Mouse (Mus musculus) embryonic facial prominence, embryonic 12.5 days (tissue): Measurements from ENCODE around the gene Egfr. TPM values are rescaled to one million over a fixed set of nuclear protein-coding genes. Genes with fewer than 3 reads are reported as not detected.

Experiments
- ATAC-seq: fragments of 200-750 bp; cut with Nextera tagmentation; 2 replicates; pipeline ENCODE4 v1.8.0; 2017; ENCODE audit not compliant: insufficient number of reproducible peaks, insufficient read depth, low FRiP score, low TSS enrichment
- H3K27ac ChIP-seq: fragments of 300-500 bp; sonication (generic); 2 replicates; pipeline ENCODE4 v1.5.1; 2016; ENCODE audit warnings: mild to moderate bottlenecking
- H3K27me3 ChIP-seq: fragments of 300-500 bp; sonication (generic); 2 replicates; pipeline ENCODE4 v1.6.1; 2016; ENCODE audit warnings: mild to moderate bottlenecking, moderate library complexity
- H3K36me3 ChIP-seq: fragments of 300-500 bp; sonication (generic); 2 replicates; pipeline ENCODE4 v1.6.1; 2016; ENCODE audit warnings: mild to moderate bottlenecking
- H3K4me1 ChIP-seq: fragments of 300-500 bp; sonication (generic); 2 replicates; pipeline ENCODE4 v1.6.1; 2016
- H3K4me2 ChIP-seq: fragments of 300-500 bp; sonication (generic); replicated peaks from 2 replicates; pipeline ENCODE4 v1.6.1; 2016; ENCODE audit warnings: mild to moderate bottlenecking, moderate library complexity
- H3K4me3 ChIP-seq: fragments of 300-500 bp; sonication (generic); 2 replicates; pipeline ENCODE4 v1.5.1; 2016; ENCODE audit warnings: mild to moderate bottlenecking
- H3K9ac ChIP-seq: fragments of 300-500 bp; sonication (generic); 2 replicates; pipeline ENCODE4 v1.6.1; 2016; ENCODE audit warnings: mild to moderate bottlenecking, moderate library complexity
- H3K9me3 ChIP-seq: fragments of 300-500 bp; sonication (generic); 2 replicates; pipeline ENCODE4 v1.6.1; 2016; ENCODE audit warnings: mild to moderate bottlenecking, moderate library complexity
- WGBS: fragments of 180-500 bp; shearing (Covaris S2); methylation state at CpG from one replicate; pipeline ENCODE4 v1.1.7; 2016; 5-methylcytosine and 5-hydroxymethylcytosine counted together
- polyA plus RNA-seq: library from polyadenylated mRNA; unstranded; fragments of >200 nt; fragmentation: Nextera tagmentation; extraction: Ambion mirVana; gene quantifications from 2 replicates; pipeline ENCODE4 v1.2.1, GENCODE M21; 2016

Egfr gene
- polyA plus RNA-seq, 1 experiment from 2014 or later = 16.5 TPM

GRCm38 (mm10) chr11:16810086-16810485 lies 58.1 kb downstream of the Egfr start:
- Histone ChIP-seq H3K9ac (no peak overlapping the region), H3K4me3 (no peak overlapping the region), H3K36me3 (no peaks in the 10 kb centered on the region), H3K27me3 (no peaks in the 10 kb centered on the region), H3K4me1 (peaks cover 35% of the 10 kb centered on the region), H3K9me3 (no peaks in the 10 kb centered on the region), H3K4me2 (no peak overlapping the region), H3K27ac (no peak overlapping the region)
- WGBS = 72% methylated on average over 3 of the region's 3 CpGs
- ATAC-seq = no peak

GRCm38 (mm10) chr11:16813298-16813697 lies 61.3 kb downstream of the Egfr start:
- Histone ChIP-seq H3K4me3 (no peak overlapping the region), H3K4me2 (no peak overlapping the region), H3K9me3 (no peaks in the 10 kb centered on the region), H3K9ac (no peak overlapping the region), H3K27ac (no peak overlapping the region), H3K4me1 (peaks cover 35% of the 10 kb centered on the region), H3K27me3 (no peaks in the 10 kb centered on the region), H3K36me3 (no peaks in the 10 kb centered on the region)
- no peak for ATAC-seq

- no peaks in the 10 kb centered on the region for H3K27me3 ChIP-seq
- no peaks in the 10 kb centered on the region for H3K36me3 ChIP-seq
- H3K4me3 ChIP-seq = no peak overlapping the region
- peaks cover 17% of the 10 kb centered on the region for H3K4me1 ChIP-seq
- 89% methylated on average over 9 of the region's 9 CpGs for WGBS
- no peak overlapping the region for H3K27ac ChIP-seq
- no peaks in the 10 kb centered on the region for H3K9me3 ChIP-seq
- H3K9ac ChIP-seq = no peak overlapping the region
- H3K4me2 ChIP-seq = no peak overlapping the region
- ATAC-seq = no peak
Observed at GRCm38 (mm10) chr11:16816414-16816813, 64.4 kb downstream of the Egfr start.

- no peak overlapping the region for H3K4me3 ChIP-seq
- no peak overlapping the region for H3K9ac ChIP-seq
- H3K27me3 ChIP-seq = no peaks in the 10 kb centered on the region
- no peak overlapping the region for H3K27ac ChIP-seq
- 82% methylated on average over 6 of the region's 6 CpGs for WGBS
- H3K9me3 ChIP-seq = no peaks in the 10 kb centered on the region
- H3K36me3 ChIP-seq = no peaks in the 10 kb centered on the region
- H3K4me1 ChIP-seq = peaks cover 17% of the 10 kb centered on the region
- no peak for ATAC-seq
- H3K4me2 ChIP-seq = no peak overlapping the region
Observed at GRCm38 (mm10) chr11:16817336-16818034, 65.5 kb downstream of the Egfr start.

- 100% methylated on average over 1 of the region's 1 CpGs for WGBS
Observed at GRCm38 (mm10) chr11:16819424-16819823, 67.4 kb downstream of the Egfr start.

GRCm38 (mm10) chr11:16820138-16820537 lies 68.1 kb downstream of the Egfr start:
- no peak overlapping the region for H3K27ac ChIP-seq
- no peaks in the 10 kb centered on the region for H3K36me3 ChIP-seq
- H3K4me1 ChIP-seq = peaks cover 5% of the 10 kb centered on the region; the same call in 1 of the 2 replicates
- ATAC-seq = no peak
- no peak overlapping the region for H3K4me3 ChIP-seq
- no peaks in the 10 kb centered on the region for H3K27me3 ChIP-seq
- no peaks in the 10 kb centered on the region for H3K9me3 ChIP-seq
- no peak overlapping the region for H3K9ac ChIP-seq
- 73% methylated on average over 6 of the region's 6 CpGs for WGBS
- H3K4me2 ChIP-seq = no peak overlapping the region

More at GRCm38 (mm10) chr11:16819424-16819823, 67.4 kb downstream of the Egfr start:
- H3K4me2 ChIP-seq = no peak overlapping the region
- no peaks in the 10 kb centered on the region for H3K9me3 ChIP-seq
- no peak overlapping the region for H3K27ac ChIP-seq
- no peaks in the 10 kb centered on the region for H3K27me3 ChIP-seq
- no peak overlapping the region for H3K9ac ChIP-seq
- no peak for ATAC-seq
- H3K4me3 ChIP-seq = no peak overlapping the region
- peaks cover 8% of the 10 kb centered on the region for H3K4me1 ChIP-seq
- no peaks in the 10 kb centered on the region for H3K36me3 ChIP-seq

- no peak overlapping the region for H3K4me2 ChIP-seq
- no peaks in the 10 kb centered on the region for H3K36me3 ChIP-seq
- no peak overlapping the region for H3K9ac ChIP-seq
- H3K9me3 ChIP-seq = no peaks in the 10 kb centered on the region
- WGBS = 88% methylated on average over 6 of the region's 6 CpGs
- H3K4me1 ChIP-seq = peaks cover 5% of the 10 kb centered on the region; the same call in 1 of the 2 replicates
- ATAC-seq = no peak
- no peak overlapping the region for H3K27ac ChIP-seq
- H3K27me3 ChIP-seq = no peaks in the 10 kb centered on the region
- no peak overlapping the region for H3K4me3 ChIP-seq
Observed at GRCm38 (mm10) chr11:16821668-16822254, 69.8 kb downstream of the Egfr start.

GRCm38 (mm10) chr11:16823830-16824545 lies 72.0 kb downstream of the Egfr start:
- no peak for ATAC-seq
- Histone ChIP-seq H3K27ac (no peak overlapping the region), H3K4me1 (peaks cover 5% of the 10 kb centered on the region; the same call in 1 of the 2 replicates), H3K27me3 (no peaks in the 10 kb centered on the region), H3K9me3 (no peaks in the 10 kb centered on the region), H3K9ac (no peak overlapping the region), H3K36me3 (no peaks in the 10 kb centered on the region), H3K4me3 (no peak overlapping the region), H3K4me2 (no peak overlapping the region)
- WGBS = 79% methylated on average over 4 of the region's 4 CpGs

- WGBS = 80% methylated on average over 3 of the region's 3 CpGs
- Histone ChIP-seq H3K9me3 (no peaks in the 10 kb centered on the region), H3K4me2 (no peak overlapping the region), H3K36me3 (no peaks in the 10 kb centered on the region), H3K4me1 (peaks cover 5% of the 10 kb centered on the region; the same call in 1 of the 2 replicates), H3K4me3 (no peak overlapping the region), H3K27ac (no peak overlapping the region), H3K9ac (no peak overlapping the region), H3K27me3 (no peaks in the 10 kb centered on the region)
- no peak for ATAC-seq
Observed at GRCm38 (mm10) chr11:16829468-16829867, 77.5 kb downstream of the Egfr start.

GRCm38 (mm10) chr11:16830531-16831227 lies 78.7 kb downstream of the Egfr start:
- WGBS = 59% methylated on average over 8 of the region's 8 CpGs
- H3K4me2 ChIP-seq = no peak overlapping the region
- H3K9ac ChIP-seq = no peak overlapping the region
- H3K4me3 ChIP-seq = no peak overlapping the region
- no peaks in the 10 kb centered on the region for H3K27me3 ChIP-seq
- H3K4me1 ChIP-seq = peaks cover 5% of the 10 kb centered on the region; the same call in 1 of the 2 replicates
- no peak overlapping the region for H3K27ac ChIP-seq
- no peak for ATAC-seq
- no peaks in the 10 kb centered on the region for H3K36me3 ChIP-seq
- no peaks in the 10 kb centered on the region for H3K9me3 ChIP-seq

GRCm38 (mm10) chr11:16831974-16832464 lies 80.0 kb downstream of the Egfr start:
- 75% methylated on average over 5 of the region's 5 CpGs for WGBS
- H3K9ac ChIP-seq = no peak overlapping the region

More at GRCm38 (mm10) chr11:16831974-16832464, 80.0 kb downstream of the Egfr start:
- peaks cover 5% of the 10 kb centered on the region; the same call in 1 of the 2 replicates for H3K4me1 ChIP-seq
- 0 out of 2 replicates have a peak overlapping the region, but pooled peaks have one; percentile 42 for H3K27ac ChIP-seq
- H3K36me3 ChIP-seq = no peaks in the 10 kb centered on the region
- H3K4me3 ChIP-seq = no peak overlapping the region
- no peak for ATAC-seq
- H3K9me3 ChIP-seq = no peaks in the 10 kb centered on the region
- H3K27me3 ChIP-seq = no peaks in the 10 kb centered on the region
- H3K4me2 ChIP-seq = no peak overlapping the region
